Mouse (Mus musculus) neural tube, embryonic 12.5 days (tissue): ENCODE data around the gene Dennd6b. TPM values are rescaled to one million over a fixed set of nuclear protein-coding genes. Genes with fewer than 3 reads are reported as not detected.

Experiments
- ATAC-seq: fragments of 200-750 bp; cut with Nextera tagmentation; 2 replicates; pipeline ENCODE4 v1.8.0; 2017; ENCODE audit warnings: low read depth, mild to moderate bottlenecking, moderate TSS enrichment, moderate library complexity; ENCODE audit not compliant: low FRiP score
- H3K27ac ChIP-seq: fragments of 300-500 bp; sonication (generic); 2 replicates; pipeline ENCODE4 v1.5.1; 2016
- H3K27me3 ChIP-seq: fragments of 300-500 bp; sonication (generic); replicated peaks from 2 replicates; pipeline ENCODE4 v1.6.1; 2016; ENCODE audit warnings: mild to moderate bottlenecking
- H3K36me3 ChIP-seq: fragments of 300-500 bp; sonication (generic); 2 replicates; pipeline ENCODE4 v1.6.1; 2016; ENCODE audit warnings: mild to moderate bottlenecking
- H3K4me1 ChIP-seq: fragments of 300-500 bp; sonication (generic); 2 replicates; pipeline ENCODE4 v1.6.1; 2016
- H3K4me2 ChIP-seq: fragments of 300-500 bp; sonication (generic); replicated peaks from 2 replicates; pipeline ENCODE4 v1.6.1; 2016; ENCODE audit warnings: mild to moderate bottlenecking
- H3K4me3 ChIP-seq: fragments of 300-500 bp; sonication (generic); 2 replicates; pipeline ENCODE4 v1.5.1; 2016
- H3K9ac ChIP-seq: fragments of 300-500 bp; sonication (generic); 2 replicates; pipeline ENCODE4 v1.6.1; 2016; ENCODE audit warnings: mild to moderate bottlenecking
- H3K9me3 ChIP-seq: fragments of 300-500 bp; sonication (generic); 2 replicates; pipeline ENCODE4 v1.6.1; 2016; ENCODE audit warnings: mild to moderate bottlenecking
- WGBS: fragments of 180-500 bp; shearing (Covaris S2); methylation state at CpG from one replicate; pipeline ENCODE4 v1.1.7; 2016; 5-methylcytosine and 5-hydroxymethylcytosine counted together
- polyA plus RNA-seq: library from polyadenylated mRNA; unstranded; fragments of >200 nt; fragmentation: Nextera tagmentation; extraction: Ambion mirVana; gene quantifications from 2 replicates; pipeline ENCODE4 v1.2.1, GENCODE M21; 2016

The Dennd6b gene
- polyA plus RNA-seq, 1 experiment from 2014 or later: 62.6 TPM

- Histone ChIP-seq H3K4me3 (peak overlapping the region; percentile 49), H3K9me3 (no peaks in the 10 kb centered on the region), H3K4me1 (peaks cover 77% of the 10 kb centered on the region), H3K4me2 (peak overlapping the region; percentile 99), H3K27me3 (0 out of 2 replicates have a peak, but pooled peaks cover 6% of the 10 kb centered on the region), H3K9ac (peak overlapping the region; percentile 82), H3K27ac (peak overlapping the region; percentile 43; the same call in 1 of the 2 replicates), H3K36me3 (peaks cover 24% of the 10 kb centered on the region)
- 34% methylated on average over 17 of the region's 17 CpGs for WGBS
- ATAC-seq: no peak
These were observed 23.9 kb downstream of the Dennd6b start for GRCm38 (mm10) chr15:89172276-89172935.

DNA sequence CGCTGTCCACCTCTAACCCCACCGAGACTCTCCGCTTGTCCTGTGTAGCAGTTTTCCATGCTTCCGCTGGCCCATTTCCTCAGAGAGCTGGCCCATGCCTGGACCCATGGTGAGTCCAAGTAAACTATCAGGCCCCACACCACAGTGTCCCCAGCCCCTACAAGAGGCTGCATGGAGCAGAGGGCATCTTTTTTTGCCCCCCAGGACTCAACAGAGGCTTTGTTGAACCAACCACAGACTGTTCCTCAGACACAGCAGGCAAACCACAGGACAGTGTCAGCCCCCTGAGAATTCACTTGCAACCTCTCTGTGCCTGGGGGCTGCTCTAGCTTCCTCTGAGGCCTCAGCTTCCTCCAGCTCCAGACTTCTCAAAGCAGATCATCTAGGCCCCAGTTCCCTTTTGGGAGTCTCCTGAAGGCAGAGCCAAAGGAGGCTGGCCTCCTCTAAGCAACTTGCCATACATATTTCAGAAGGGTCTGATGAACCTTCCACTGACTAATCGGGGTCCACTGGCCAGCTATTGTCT is 24.7 kb downstream of the Dennd6b start:
- no peak overlapping the region for H3K4me3 ChIP-seq

DNA sequence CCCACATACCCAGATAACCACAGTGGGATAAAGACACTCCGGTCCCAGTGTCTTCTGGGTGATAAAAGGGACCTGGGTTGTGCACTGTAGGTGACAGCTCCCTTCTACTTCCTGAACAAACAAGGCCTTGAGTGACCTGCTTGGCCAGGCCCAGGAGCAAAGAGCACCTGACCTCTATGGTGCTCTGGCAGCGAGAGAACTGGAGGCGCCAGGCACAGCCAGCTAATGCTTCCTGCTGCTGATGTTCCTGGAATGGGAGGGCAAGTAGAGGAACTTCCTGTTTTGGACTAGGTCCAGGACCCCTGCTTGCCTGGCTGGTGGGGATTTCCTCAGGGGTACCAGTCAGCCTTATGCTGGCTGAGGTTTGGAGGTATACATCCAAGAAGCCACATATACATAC is 26.2 kb downstream of the Dennd6b start:
- Histone ChIP-seq H3K9me3 (no peaks in the 10 kb centered on the region), H3K4me1 (peaks cover 60% of the 10 kb centered on the region), H3K36me3 (peaks cover 47% of the 10 kb centered on the region), H3K27ac (no peak overlapping the region), H3K4me2 (peak overlapping the region; percentile 37), H3K9ac (no peak overlapping the region), H3K27me3 (0 out of 2 replicates have a peak, but pooled peaks cover 6% of the 10 kb centered on the region), H3K4me3 (no peak overlapping the region)
- ATAC-seq: no peak
- 76% methylated on average over 3 of the region's 3 CpGs for WGBS

More for the DNA sequence above, 24.7 kb downstream of the Dennd6b start:
- Histone ChIP-seq H3K9ac (no peak overlapping the region), H3K4me1 (peaks cover 69% of the 10 kb centered on the region), H3K27me3 (0 out of 2 replicates have a peak, but pooled peaks cover 6% of the 10 kb centered on the region), H3K27ac (no peak overlapping the region), H3K4me2 (no peak overlapping the region; the same call in 1 of the 2 replicates), H3K36me3 (peaks cover 32% of the 10 kb centered on the region), H3K9me3 (no peaks in the 10 kb centered on the region)
- ATAC-seq: no peak
- WGBS: 89% methylated on average over 5 of the region's 5 CpGs

DNA sequence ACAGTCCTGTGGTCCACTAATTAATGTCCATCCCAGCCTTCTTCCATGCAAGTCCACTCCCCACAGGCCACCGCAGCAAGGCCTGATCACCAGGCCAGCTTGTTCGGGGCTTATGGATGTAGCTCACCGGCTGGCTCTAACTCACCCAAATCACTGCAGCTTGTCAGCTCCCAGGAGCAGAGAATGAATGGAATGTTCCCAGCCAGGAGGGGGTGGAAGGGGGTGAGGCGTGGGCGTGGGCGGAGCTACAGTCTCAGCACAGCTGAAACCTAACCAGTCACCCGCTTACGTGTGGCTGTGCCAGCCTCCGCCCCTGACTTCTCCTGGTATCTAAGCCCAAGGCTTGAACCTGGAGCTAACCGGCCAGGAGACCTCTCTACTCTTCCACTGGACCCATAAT is 26.9 kb downstream of the Dennd6b start:
- no peak overlapping the region for H3K27ac ChIP-seq

DNA sequence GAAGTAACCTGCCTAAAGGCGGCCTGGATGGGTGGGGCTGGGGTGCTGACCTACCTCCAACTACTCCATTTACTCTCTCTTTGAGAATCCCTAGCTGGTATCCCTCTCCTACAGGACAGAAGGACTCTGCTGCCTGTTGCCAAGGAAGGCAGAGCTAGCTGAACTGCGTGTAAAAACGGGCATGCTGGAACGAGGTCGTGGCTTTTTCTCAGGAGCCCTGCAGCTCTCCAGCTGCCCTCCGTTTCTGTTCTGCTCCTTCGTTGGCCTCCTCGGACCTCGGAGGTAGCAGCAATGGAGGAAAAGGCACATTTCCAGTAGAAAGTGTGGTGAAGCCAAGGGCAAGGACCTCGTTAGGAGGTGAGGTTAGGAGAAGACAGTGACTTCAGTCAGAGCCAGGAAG is 27.4 kb downstream of the Dennd6b start:
- H3K9ac ChIP-seq: 0 out of 2 replicates have a peak overlapping the region, but pooled peaks have one; percentile 21
- H3K4me2 ChIP-seq: peak overlapping the region; percentile 37

More for the DNA sequence above, 26.9 kb downstream of the Dennd6b start:
- peaks cover 54% of the 10 kb centered on the region for H3K36me3 ChIP-seq
- no peak overlapping the region for H3K4me3 ChIP-seq
- peaks cover 53% of the 10 kb centered on the region for H3K4me1 ChIP-seq
- H3K27me3 ChIP-seq: no peaks in the 10 kb centered on the region
- H3K9ac ChIP-seq: 0 out of 2 replicates have a peak overlapping the region, but pooled peaks have one; percentile 21
- H3K4me2 ChIP-seq: peak overlapping the region; percentile 37
- peak; percentile 49 for ATAC-seq
- 2% methylated on average over 10 of the region's 10 CpGs for WGBS
- no peaks in the 10 kb centered on the region for H3K9me3 ChIP-seq

GRCm38 (mm10) chr15:89165478-89165877 is 30.8 kb downstream of the Dennd6b start:
- WGBS: 94% methylated on average over 12 of the region's 12 CpGs

More for the DNA sequence above, 27.4 kb downstream of the Dennd6b start:
- Histone ChIP-seq H3K4me3 (no peak overlapping the region), H3K36me3 (peaks cover 59% of the 10 kb centered on the region), H3K27ac (no peak overlapping the region), H3K27me3 (no peaks in the 10 kb centered on the region), H3K4me1 (peaks cover 48% of the 10 kb centered on the region), H3K9me3 (no peaks in the 10 kb centered on the region)
- no peak for ATAC-seq
- WGBS: 65% methylated on average over 10 of the region's 10 CpGs

DNA sequence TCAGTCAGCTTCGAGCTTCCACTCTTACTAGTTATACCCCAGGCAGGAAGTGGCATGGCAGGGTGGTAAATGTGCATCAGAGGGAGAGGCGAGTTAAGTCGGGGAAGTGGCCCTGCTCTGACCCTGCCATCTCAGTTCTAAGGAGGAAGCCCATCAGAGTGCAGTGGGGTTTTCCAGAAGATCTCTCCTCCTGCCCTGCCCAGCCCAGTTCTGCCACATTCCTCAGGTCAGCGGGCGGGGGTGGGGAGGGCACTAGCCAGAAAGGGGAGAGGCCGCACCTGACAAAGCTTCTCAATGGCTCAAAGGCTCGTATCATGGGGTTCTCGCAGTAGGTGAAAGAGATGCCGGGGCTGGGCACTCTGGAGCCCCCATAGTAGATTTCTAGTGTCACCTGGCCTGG is 34.9 kb downstream of the Dennd6b start:
- Histone ChIP-seq H3K4me1 (no peaks in the 10 kb centered on the region), H3K9me3 (no peaks in the 10 kb centered on the region), H3K4me3 (no peak overlapping the region), H3K27me3 (no peaks in the 10 kb centered on the region), H3K4me2 (no peak overlapping the region), H3K27ac (no peak overlapping the region), H3K36me3 (peaks cover 100% of the 10 kb centered on the region), H3K9ac (no peak overlapping the region)
- WGBS: 94% methylated on average over 9 of the region's 9 CpGs
- no peak for ATAC-seq

More at GRCm38 (mm10) chr15:89165478-89165877, 30.8 kb downstream of the Dennd6b start:
- no peaks in the 10 kb centered on the region for H3K27me3 ChIP-seq
- H3K27ac ChIP-seq: no peak overlapping the region
- peaks cover 18% of the 10 kb centered on the region for H3K4me1 ChIP-seq
- H3K9me3 ChIP-seq: no peaks in the 10 kb centered on the region
- ATAC-seq: no peak
- no peak overlapping the region for H3K4me2 ChIP-seq
- H3K9ac ChIP-seq: no peak overlapping the region
- no peak overlapping the region for H3K4me3 ChIP-seq
- H3K36me3 ChIP-seq: peaks cover 91% of the 10 kb centered on the region

DNA sequence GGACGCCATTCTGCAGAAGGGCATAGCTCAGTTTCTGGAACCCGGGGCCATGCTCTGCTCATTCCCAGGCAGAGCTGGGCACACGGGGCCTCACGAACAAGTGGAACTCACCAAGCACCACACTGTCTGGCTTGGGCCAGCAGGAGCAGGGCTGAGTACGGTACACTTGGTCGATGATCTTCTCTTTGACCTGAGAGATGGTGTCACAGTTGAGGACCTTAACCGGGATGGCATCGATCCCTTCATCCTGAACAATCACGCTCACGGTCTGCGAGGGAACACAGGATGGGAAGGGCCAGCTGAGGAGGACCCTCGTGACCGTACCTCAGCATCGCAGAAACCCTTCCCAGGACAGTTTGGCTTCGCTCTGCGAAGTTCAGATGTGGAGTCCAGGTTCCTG is 37.8 kb downstream of the Dennd6b start:
- Histone ChIP-seq H3K27me3 (no peaks in the 10 kb centered on the region), H3K4me2 (no peak overlapping the region), H3K4me3 (no peak overlapping the region), H3K27ac (no peak overlapping the region), H3K9ac (no peak overlapping the region), H3K36me3 (peaks cover 99% of the 10 kb centered on the region), H3K9me3 (no peaks in the 10 kb centered on the region), H3K4me1 (no peaks in the 10 kb centered on the region)
- ATAC-seq: no peak
- 95% methylated on average over 16 of the region's 16 CpGs for WGBS

DNA sequence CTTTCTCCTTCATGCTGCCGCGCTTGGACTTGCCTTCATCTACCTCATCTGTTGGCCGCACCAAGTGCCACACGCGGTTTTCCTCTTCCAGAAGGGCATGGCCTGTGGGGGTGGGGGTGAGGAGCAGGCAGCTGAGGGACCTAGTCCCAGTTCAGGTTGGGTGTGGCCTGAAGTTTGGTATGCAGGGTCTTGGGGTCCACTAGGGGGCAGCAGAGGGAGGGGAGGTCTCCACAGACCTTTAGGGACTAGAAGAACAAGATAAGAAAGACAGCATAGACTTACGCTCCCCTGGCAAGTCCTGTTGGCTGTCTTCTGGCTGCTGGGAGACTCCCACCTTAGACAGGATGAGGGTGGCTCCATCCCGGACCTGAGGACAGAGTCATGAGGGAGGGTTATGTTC is 38.3 kb downstream of the Dennd6b start:
- H3K4me2 ChIP-seq: no peak overlapping the region
- H3K9me3 ChIP-seq: no peaks in the 10 kb centered on the region
- no peaks in the 10 kb centered on the region for H3K27me3 ChIP-seq
- no peak overlapping the region for H3K4me3 ChIP-seq
- H3K27ac ChIP-seq: no peak overlapping the region
- no peak overlapping the region for H3K9ac ChIP-seq
- H3K4me1 ChIP-seq: peaks cover under 1% of the 10 kb centered on the region; the same call in 1 of the 2 replicates
- 73% methylated on average over 7 of the region's 7 CpGs for WGBS
- ATAC-seq: peak; percentile 43
- peaks cover 94% of the 10 kb centered on the region for H3K36me3 ChIP-seq

DNA sequence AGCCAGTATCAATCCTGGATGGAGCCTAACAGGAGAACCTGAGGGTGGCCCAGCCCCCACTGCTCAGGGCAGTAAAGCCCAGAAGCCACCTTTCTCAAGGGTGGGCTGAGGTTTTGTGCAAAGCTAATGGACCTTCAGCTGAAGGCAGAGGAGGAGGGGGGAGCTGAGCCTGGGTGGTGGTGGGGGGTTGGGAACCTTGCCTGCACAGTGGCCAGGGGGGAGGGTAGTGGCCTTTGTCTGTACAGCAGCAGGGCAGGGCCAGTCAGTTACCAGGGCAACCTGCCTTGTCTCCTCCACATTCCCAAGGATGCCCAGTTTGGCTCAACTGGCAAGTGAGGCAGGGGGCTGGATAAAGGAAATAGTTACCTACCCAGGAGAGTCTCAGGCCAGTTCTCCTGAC is 44.0 kb downstream of the Dennd6b start:
- peaks cover 38% of the 10 kb centered on the region for H3K4me1 ChIP-seq
- peaks cover 37% of the 10 kb centered on the region for H3K36me3 ChIP-seq
- H3K27ac ChIP-seq: peak overlapping the region; percentile 42; the same call in 1 of the 2 replicates
- 0 out of 2 replicates have a peak, but pooled peaks cover 6% of the 10 kb centered on the region for H3K27me3 ChIP-seq
- peak overlapping the region; percentile 30; the same call in 1 of the 2 replicates for H3K4me2 ChIP-seq
- peak overlapping the region; percentile 40 for H3K9ac ChIP-seq
- ATAC-seq: peak; percentile 61
- H3K4me3 ChIP-seq: no peak overlapping the region
- no peaks in the 10 kb centered on the region for H3K9me3 ChIP-seq

GRCm38 (mm10) chr15:89150041-89150390 is 46.3 kb downstream of the Dennd6b start:
- H3K4me1 ChIP-seq: peaks cover 53% of the 10 kb centered on the region
- WGBS: 2% methylated on average over 13 of the region's 13 CpGs

DNA sequence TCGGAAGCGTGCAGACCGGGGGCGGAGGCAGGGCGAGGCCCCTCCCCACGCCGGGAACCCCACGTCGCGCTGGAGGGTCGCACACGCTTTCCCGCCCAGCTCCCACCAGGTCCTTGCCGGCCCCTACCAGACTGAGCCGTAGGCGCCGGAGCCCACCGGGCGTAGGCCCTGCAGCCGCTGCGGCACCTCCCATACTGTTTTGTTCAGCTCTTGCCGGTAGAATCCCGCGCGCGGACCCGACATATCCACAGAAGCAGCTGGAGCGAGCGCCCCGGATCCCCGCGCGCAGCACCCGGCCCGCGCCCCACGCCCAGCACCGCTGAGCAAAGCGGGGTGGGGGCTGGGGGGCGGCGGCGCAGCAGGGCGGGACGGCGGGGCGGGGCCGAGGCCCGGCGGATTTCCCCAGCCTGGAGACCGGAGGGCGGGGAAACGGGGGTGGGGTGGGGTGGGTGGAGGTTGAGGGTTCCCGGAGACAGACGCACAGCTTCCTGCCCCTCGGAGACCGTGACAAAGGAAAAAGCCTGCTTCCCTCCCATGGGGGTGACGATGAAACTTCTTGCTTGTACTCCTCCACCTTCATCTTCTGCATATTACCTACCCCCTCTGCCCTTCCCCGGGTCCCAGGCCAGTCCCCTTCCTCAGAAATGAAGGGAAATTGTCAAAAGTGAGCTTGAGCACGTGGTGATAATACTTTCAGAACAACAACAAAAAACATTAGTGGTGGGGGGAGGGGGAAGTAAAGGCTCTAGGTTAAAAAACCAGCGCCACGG is 46.8 kb downstream of the Dennd6b start, which contains the start of gene Mapk11:
Gene Mapk11, minus strand, starts transcription at position 358 of the 770 bp plus-strand sequence.
- Histone ChIP-seq H3K27ac (peak within 1 kb of the TSS; percentile 57), H3K27me3 (peaks cover 17% of the 10 kb centered on the region; the same call in 1 of the 2 replicates), H3K4me2 (peak within 1 kb of the TSS; percentile 85), H3K36me3 (peaks cover 25% of the 10 kb centered on the region), H3K4me1 (peaks cover 53% of the 10 kb centered on the region), H3K9ac (peak within 1 kb of the TSS; percentile 93), H3K4me3 (peak within 1 kb of the TSS; percentile 76), H3K9me3 (no peaks in the 10 kb centered on the region)
- ATAC-seq: peak; percentile 65
- WGBS: under 1% methylated on average over 59 of the region's 61 CpGs

More at GRCm38 (mm10) chr15:89150041-89150390, 46.3 kb downstream of the Dennd6b start:
- Histone ChIP-seq H3K9ac (peak overlapping the region; percentile 93; the same call in 1 of the 2 replicates), H3K9me3 (no peaks in the 10 kb centered on the region), H3K27ac (no peak overlapping the region; the same call in 1 of the 2 replicates), H3K4me3 (peak overlapping the region; percentile 76), H3K27me3 (peaks cover 17% of the 10 kb centered on the region; the same call in 1 of the 2 replicates), H3K36me3 (peaks cover 25% of the 10 kb centered on the region), H3K4me2 (peak overlapping the region; percentile 85)
- no peak for ATAC-seq
